Mouse (Mus musculus): ENCODE measurements around the gene Aqp12.

- no peak for TF ChIP-seq USF1 (IDR thresholded peaks at IDR 0.05; ENCODE audit: low read depth, low read length)
- TF ChIP-seq ETS1 (conservative IDR thresholded peaks at IDR 0.05; ENCODE audit: low read depth, low read length) = no peak
- no peak for TF ChIP-seq MAFK (IDR thresholded peaks at IDR 0.05; ENCODE audit: insufficient replicate concordance, low read length)
- peak; percentile 45 for TF ChIP-seq EP300 (IDR thresholded peaks at IDR 0.05; ENCODE audit: low read length)
- no peak for TF ChIP-seq POLR2A (IDR thresholded peaks at IDR 0.05; ENCODE audit: low read depth, low read length)
- TF ChIP-seq CTCF (conservative IDR thresholded peaks at IDR 0.05 in 1 of 2, IDR thresholded peaks at IDR 0.05 in 1 of 2; ENCODE audit: low read depth in 2 of 2, low read length in 2 of 2) = no peak
- no peak for TF ChIP-seq RAD21 (IDR thresholded peaks at IDR 0.05; ENCODE audit: low read depth, low read length)
Measured at GRCm38 (mm10) chr1:92971879-92972795, 34.0 kb upstream of the Aqp12 start.

Measured in CH12.LX (cell line).